Mouse (Mus musculus): ENCODE results near the gene Gm45837.

Gene Gm45837

GRCm38 (mm10) chr7:101465392-101465791 is 54.7 kb downstream of the Gm45837 start:
- peak in 1 of 2 experiments; percentile 20 for DNase-seq (ENCODE audit: low spot score in 2 of 2)

- DNase-seq (ENCODE audit: low spot score in 2 of 2) = peak in 1 of 2 experiments; percentile 36
Measured at GRCm38 (mm10) chr7:101465850-101466580, 55.3 kb downstream of the Gm45837 start.

- peak in 1 of 2 experiments; percentile 15 for DNase-seq (ENCODE audit: low spot score in 2 of 2)
Measured at GRCm38 (mm10) chr7:101466581-101467081, 55.9 kb downstream of the Gm45837 start.

GRCm38 (mm10) chr7:101471423-101471822 is 60.7 kb downstream of the Gm45837 start:
- DNase-seq (ENCODE audit: low spot score in 2 of 2) = no peak

- no peak for DNase-seq (ENCODE audit: low spot score in 2 of 2)
Measured at GRCm38 (mm10) chr7:101471968-101472480, 61.3 kb downstream of the Gm45837 start.

- DNase-seq (ENCODE audit: low spot score in 2 of 2) = no peak
Measured at GRCm38 (mm10) chr7:101472598-101473558, 62.2 kb downstream of the Gm45837 start.

- DNase-seq (ENCODE audit: low spot score in 2 of 2) = no peak
Measured at GRCm38 (mm10) chr7:101474399-101474811, 63.7 kb downstream of the Gm45837 start.

- no peak for DNase-seq (ENCODE audit: low spot score in 2 of 2)
Measured at GRCm38 (mm10) chr7:101476028-101476427, 65.3 kb downstream of the Gm45837 start.

GRCm38 (mm10) chr7:101476493-101476892 is 65.8 kb downstream of the Gm45837 start:
- no peak for DNase-seq (ENCODE audit: low spot score in 2 of 2)

GRCm38 (mm10) chr7:101477200-101477599 is 66.5 kb downstream of the Gm45837 start:
- no peak for DNase-seq (ENCODE audit: low spot score in 2 of 2)

GRCm38 (mm10) chr7:101478099-101478498 is 67.4 kb downstream of the Gm45837 start:
- DNase-seq (ENCODE audit: low spot score in 2 of 2) = no peak

- no peak for DNase-seq (ENCODE audit: low spot score in 2 of 2)
Measured at GRCm38 (mm10) chr7:101479841-101480240, 69.2 kb downstream of the Gm45837 start.

- DNase-seq (ENCODE audit: low spot score in 2 of 2) = peak in 1 of 2 experiments; percentile 12
Measured at GRCm38 (mm10) chr7:101480671-101481070, 70.0 kb downstream of the Gm45837 start.

- DNase-seq (ENCODE audit: low spot score in 2 of 2) = no peak
Measured at GRCm38 (mm10) chr7:101481872-101482498, 71.3 kb downstream of the Gm45837 start.

GRCm38 (mm10) chr7:101482499-101483081 is 71.9 kb downstream of the Gm45837 start:
- no peak for DNase-seq (ENCODE audit: low spot score in 2 of 2)

GRCm38 (mm10) chr7:101483498-101484115 is 72.9 kb downstream of the Gm45837 start:
- DNase-seq (ENCODE audit: low spot score in 2 of 2) = no peak

- DNase-seq (ENCODE audit: low spot score in 2 of 2) = no peak
Measured at GRCm38 (mm10) chr7:101487102-101487501, 76.4 kb downstream of the Gm45837 start.

GRCm38 (mm10) chr7:101490952-101491351 is 80.3 kb downstream of the Gm45837 start:
- DNase-seq (ENCODE audit: low spot score in 2 of 2) = no peak

GRCm38 (mm10) chr7:101498385-101498784 is 87.7 kb downstream of the Gm45837 start:
- DNase-seq (ENCODE audit: low spot score in 2 of 2) = no peak

GRCm38 (mm10) chr7:101499251-101499650 is 88.6 kb downstream of the Gm45837 start:
- no peak for DNase-seq (ENCODE audit: low spot score in 2 of 2)

- DNase-seq (ENCODE audit: low spot score in 2 of 2) = no peak
Measured at GRCm38 (mm10) chr7:101499701-101500100, 89.0 kb downstream of the Gm45837 start.
